Mouse (Mus musculus): ENCODE data around the gene Ano5.

Ano5 gene

DNA sequence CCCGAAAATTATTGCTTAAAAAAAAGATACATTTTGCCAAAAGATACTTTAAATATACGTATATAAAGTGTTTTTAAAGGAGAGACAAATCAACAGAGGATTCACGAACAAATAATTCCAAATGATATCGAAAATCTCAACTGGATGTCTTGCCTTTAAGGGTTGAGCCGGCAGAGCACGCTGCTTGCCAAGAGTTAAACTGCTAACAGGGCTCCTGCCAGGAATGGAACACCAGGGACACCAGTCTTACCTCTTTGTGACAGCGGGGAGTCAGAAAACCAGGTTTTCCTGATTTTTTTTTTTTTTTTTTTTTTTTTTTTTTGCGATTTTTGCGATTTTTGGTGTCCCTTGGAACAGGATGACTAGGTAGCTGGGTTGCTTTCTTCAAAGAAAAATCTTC lies 117.5 kb downstream of the Ano5 start:
- no peak for DNase-seq (ENCODE audit: low read depth, low spot score)

DNA sequence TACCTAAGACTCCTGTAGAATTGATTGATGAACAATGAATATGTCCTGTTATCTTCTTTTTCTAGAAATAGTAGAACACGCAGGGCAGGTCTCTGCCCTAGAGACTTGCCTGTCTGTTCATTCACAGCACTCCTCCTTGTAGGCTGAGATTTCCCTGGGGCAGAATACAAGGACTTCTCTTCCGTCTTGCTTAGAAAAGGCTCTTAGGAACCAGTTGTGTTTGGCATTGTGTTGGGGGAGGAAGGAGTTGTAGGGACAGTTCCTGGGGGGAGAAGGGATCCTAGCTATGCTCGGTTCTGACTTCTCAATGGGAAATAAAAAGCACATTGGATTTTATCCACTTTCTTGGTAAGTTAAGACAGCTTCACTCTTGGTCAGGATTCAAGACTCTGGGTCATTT lies 118.4 kb downstream of the Ano5 start:
- DNase-seq (ENCODE audit: low read depth, low spot score), result no peak

DNA sequence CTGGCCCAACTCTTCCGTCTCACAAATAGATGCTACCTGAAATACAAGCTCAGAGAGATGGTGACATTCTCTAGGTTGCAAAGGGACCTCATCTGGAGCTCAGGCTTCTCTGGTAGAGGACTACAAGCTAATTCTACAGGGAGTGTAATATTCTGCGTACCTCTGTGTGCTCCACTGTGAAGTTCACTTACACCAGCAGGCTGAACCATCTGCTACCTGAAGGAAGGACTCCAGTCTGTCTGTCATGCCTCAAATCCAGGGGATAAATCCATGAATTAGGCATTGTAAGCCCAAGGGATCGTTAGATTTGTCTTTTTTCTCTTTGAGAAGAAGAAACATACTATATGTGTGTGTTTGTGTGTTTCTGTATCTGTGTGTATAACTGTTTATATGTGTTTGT lies 120.3 kb downstream of the Ano5 start:
- DNase-seq (ENCODE audit: low read depth, low spot score), result no peak

DNA sequence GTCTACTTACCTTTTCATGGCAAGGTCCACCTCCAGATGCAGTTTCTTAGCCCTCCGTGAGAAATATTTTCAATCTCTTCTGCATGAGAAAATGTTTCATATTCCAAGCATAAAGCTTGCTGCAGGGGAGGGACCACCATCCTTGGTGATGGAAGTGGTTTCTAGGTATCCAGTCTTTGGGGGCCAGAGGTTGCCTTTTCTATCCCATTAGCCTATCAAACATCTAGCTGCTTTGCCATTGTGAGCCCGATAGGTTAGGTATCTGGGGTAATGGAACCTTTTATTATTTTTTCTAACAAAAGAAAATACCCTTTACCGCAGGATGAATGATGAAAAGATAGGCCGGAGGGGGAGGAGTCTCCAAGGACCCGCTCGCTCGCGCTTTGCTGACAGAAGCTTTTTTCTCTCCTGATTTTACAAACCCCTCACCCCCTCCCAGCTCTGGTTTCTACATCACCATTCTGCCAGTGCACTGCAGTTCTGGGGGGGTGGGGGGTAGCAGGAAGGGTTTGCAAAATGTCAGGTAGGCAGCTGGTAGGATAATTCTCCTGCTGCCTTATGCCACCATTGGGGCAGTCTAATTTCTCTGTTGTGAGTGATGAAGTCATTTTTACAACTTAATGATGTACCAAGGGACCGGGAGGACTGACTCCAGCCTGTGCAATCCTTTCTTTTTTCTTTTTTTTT lies 121.9 kb downstream of the Ano5 start:
- no peak for DNase-seq (ENCODE audit: low read depth, low spot score)

DNA sequence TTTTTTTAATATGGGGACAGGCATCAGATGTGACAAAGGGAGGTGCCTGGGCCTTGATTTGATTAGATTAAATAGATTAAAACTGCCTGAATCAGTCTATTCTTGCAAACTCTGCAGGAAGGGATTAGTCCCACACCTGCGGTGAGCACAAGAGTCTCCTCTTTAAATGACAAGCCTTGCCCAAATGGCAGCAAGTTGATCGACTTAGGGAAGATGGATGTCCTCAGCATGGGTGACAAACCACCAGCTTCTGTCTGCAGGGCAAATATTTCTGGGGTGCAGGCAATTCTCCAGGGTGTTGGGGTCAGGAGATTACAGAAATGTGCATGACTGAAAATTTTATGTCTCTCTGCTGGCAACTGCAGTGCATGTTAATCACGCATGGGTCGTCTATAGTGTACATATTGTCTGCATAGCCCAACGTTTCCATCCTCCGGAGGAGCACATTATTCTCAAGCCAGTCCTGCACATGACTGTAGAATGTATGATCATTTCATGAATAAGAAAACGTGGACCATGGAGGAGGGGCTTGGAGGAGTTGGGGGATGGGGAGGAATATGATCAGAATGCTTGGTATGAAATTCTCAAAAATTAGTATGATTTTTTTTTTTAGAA lies 122.5 kb downstream of the Ano5 start:
- no peak for DNase-seq (ENCODE audit: low read depth, low spot score)

Measured in ES-CJ7 (cell line).